Comparison of ENCODE assay signal across 21 mouse cellular contexts in genomic region chr11:28491330-28491729, GRCm38 (mm10).
DNase-seq lines count a peak whose midpoint lies in the region; TF ChIP-seq lines count a peak whose summit lies in the region.
"Had no signal": no experiment of that assay in that cellular context is flagged by ENCODE, and none has a peak within 500 bp of the region (broad histone marks: within the 10 kb centered on the region; RNA-seq: fewer than 3 reads in every experiment).

No protein-coding gene starts in this region.

- no peak for TF ChIP-seq CTCF in heart, adult 2 months (IDR thresholded peaks at IDR 0.05)

- no peak for TF ChIP-seq POLR2A in heart, adult 2 months (IDR thresholded peaks at IDR 0.05; ENCODE audit: insufficient read depth, low read depth, low read length)

- 40% methylated on average over 1 of the region's 1 CpGs for WGBS in heart, adult 2 months

- H3K27ac ChIP-seq in heart, adult 2 months: peak overlapping the region; percentile 29; the same call in 1 of the 2 replicates
- H3K27ac ChIP-seq: embryonic facial prominence, embryonic 12.5 days; embryonic facial prominence, embryonic 15.5 days; heart, embryonic 15.5 days; hindbrain, embryonic 12.5 days; hindbrain, embryonic 15.5 days had no signal

- no peaks in the 10 kb centered on the region; the same call in none of the 2 replicates for H3K4me1 ChIP-seq in heart, adult 2 months (ENCODE audit: control insufficient read depth, insufficient read depth, low read length)
- H3K4me1 ChIP-seq: embryonic facial prominence, embryonic 12.5 days; embryonic facial prominence, embryonic 15.5 days; heart, embryonic 12.5 days; heart, embryonic 15.5 days; hindbrain, embryonic 12.5 days; hindbrain, embryonic 15.5 days had no signal

- no peaks in the 10 kb centered on the region for H3K27me3 ChIP-seq in heart, adult 2 months (ENCODE audit: control insufficient read depth, insufficient read depth, low read length)
- H3K27me3 ChIP-seq: embryonic facial prominence, embryonic 12.5 days; embryonic facial prominence, embryonic 15.5 days; heart, embryonic 12.5 days; heart, embryonic 15.5 days; hindbrain, embryonic 12.5 days; hindbrain, embryonic 15.5 days had no signal

- intact Hi-C loops in heart, adult 2 months (cut with DNase I): no loop called here
- intact Hi-C loops in heart, postnatal 25 days (cut with DNase I): loop anchor here (5.0 kb wide), 1 partner anchor 91 kb away; the partner anchor contains the start of gene Ccdc85a
- intact Hi-C loops in heart, postnatal 10 days (cut with DNase I): loop anchor here (5.0 kb wide), 1 partner anchor 91 kb away; the partner anchor contains the start of gene Ccdc85a
- intact Hi-C loops in heart, postnatal 36 days (cut with DNase I): no loop called here

- H3K36me3 ChIP-seq in heart, adult 2 months (ENCODE audit: control insufficient read depth, insufficient read depth, low read length): peaks cover 2% of the 10 kb centered on the region; the same call in 1 of the 2 replicates
- H3K36me3 ChIP-seq: embryonic facial prominence, embryonic 12.5 days; embryonic facial prominence, embryonic 15.5 days; heart, embryonic 12.5 days; heart, embryonic 15.5 days; hindbrain, embryonic 12.5 days; hindbrain, embryonic 15.5 days had no signal

- H3K4me3 ChIP-seq in heart, adult 2 months: no peak overlapping the region
- H3K4me3 ChIP-seq: embryonic facial prominence, embryonic 12.5 days; embryonic facial prominence, embryonic 15.5 days; gastrocnemius, adult 2 months; heart, embryonic 12.5 days; heart, embryonic 15.5 days; hindbrain, embryonic 12.5 days; hindbrain, embryonic 15.5 days had no signal

- peak in 1 of 2 experiments; percentile 3 for DNase-seq in heart, adult 2 months
- DNase-seq in heart, postnatal 25 days (ENCODE audit: low spot score): no peak
- DNase-seq in heart, postnatal 10 days: peak; percentile 2 to 4
- no peak for DNase-seq in heart, postnatal 36 days
- DNase-seq in lung, postnatal 10 days: peak; percentile 3
- no peak for DNase-seq in lung, postnatal 4 days
- DNase-seq: adrenal gland, adult 2 months; adrenal gland, postnatal 14 days; cerebellum, adult 11 months; cerebellum, adult 2 months; cerebellum, adult 9-11 months; cerebellum, postnatal 25 days; forebrain, postnatal 0 days; gastrocnemius, adult 2 months; gastrocnemius, postnatal 14 days had no signal

- H3K79me2 ChIP-seq in heart, adult 2 months (replicated peaks; ENCODE audit: control insufficient read depth, insufficient read depth, low read length): no peaks in the 10 kb centered on the region; the same call in 1 of the 2 replicates

- TF ChIP-seq EP300 in heart, adult 2 months (IDR thresholded peaks at IDR 0.05; ENCODE audit: insufficient read depth, low read depth, low read length): no peak

- H3K9ac ChIP-seq in heart, adult 2 months (ENCODE audit: low read depth, low read length): no peak overlapping the region
- H3K9ac ChIP-seq: embryonic facial prominence, embryonic 12.5 days; embryonic facial prominence, embryonic 15.5 days; forebrain, postnatal 0 days; heart, embryonic 12.5 days; heart, embryonic 15.5 days; hindbrain, embryonic 12.5 days; hindbrain, embryonic 15.5 days had no signal

Comparison
In these comparisons a context has a peak if more than half of its experiments do, and no peak if none do; other contexts are left out.
1. DNase-seq: peak in heart, postnatal 10 days (2 of 2) and lung, postnatal 10 days (single experiment); none in heart, postnatal 25 days (single experiment), heart, postnatal 36 days (0 of 2) and lung, postnatal 4 days (0 of 2).
2. intact Hi-C loops: an anchor here in heart, postnatal 25 days (5.0 kb wide) and heart, postnatal 10 days (5.0 kb wide); none called in heart, adult 2 months and heart, postnatal 36 days.